Mouse (Mus musculus): ENCODE results near the gene Ddx28. TPM values are rescaled to one million over a fixed set of nuclear protein-coding genes. Genes with fewer than 3 reads are reported as not detected.

The Ddx28 gene
- 4.9 and 5.3 TPM in 2 replicates for polyA plus RNA-seq (2012; rRNA removed; ENCODE audit: low replicate concordance)

GRCm38 (mm10) chr8:106011643-106011986 lies at the start of gene Ddx28:
Gene Ddx28, minus strand, starts transcription at chr8:106011882.

GRCm38 (mm10) chr8:106058731-106059612 lies 47.3 kb upstream of the Ddx28 start, which contains the start of gene Nfatc3:
Gene Nfatc3, plus strand, starts transcription at chr8:106058840.

GRCm38 (mm10) chr8:106005875-106006274 lies 5.8 kb downstream of the Ddx28 start, which contains the start of gene Dpep2nb:
Gene Dpep2nb, minus strand, starts transcription at chr8:106005975.

GRCm38 (mm10) chr8:105990856-105991387 lies 20.8 kb downstream of the Ddx28 start, which contains the start of gene Dus2:
Gene Dus2, plus strand, starts transcription at chr8:105991337.

GRCm38 (mm10) chr8:105979325-105979724 lies 32.4 kb downstream of the Ddx28 start, which contains the start of gene Dpep3:
Gene Dpep3, minus strand, starts transcription at chr8:105979429.

GRCm38 (mm10) chr8:105965905-105966341 lies 45.8 kb downstream of the Ddx28 start, which contains the start of gene Slc12a4:
Gene Slc12a4, minus strand, starts transcription at chr8:105966097.

Other genes starting within 250 kb of the Ddx28 start
- gene Ranbp10, start 184.5 kb downstream of the Ddx28 start, polyA plus RNA-seq (2012; rRNA removed; ENCODE audit: low replicate concordance): 10.6 and 13.2 TPM in 2 replicates
- gene Tsnaxip1, start 184.2 kb downstream of the Ddx28 start, polyA plus RNA-seq (2012; rRNA removed; ENCODE audit: low replicate concordance): not detected in 2 replicates
- 6.6 and 8.0 TPM in 2 replicates for gene Cenpt, start 158.6 kb downstream of the Ddx28 start, polyA plus RNA-seq (2012; rRNA removed; ENCODE audit: low replicate concordance)
- gene Thap11, start 156.8 kb downstream of the Ddx28 start, polyA plus RNA-seq (2012; rRNA removed; ENCODE audit: low replicate concordance): 35.4 and 36.7 TPM in 2 replicates
- gene Nutf2, start 151.3 kb downstream of the Ddx28 start, polyA plus RNA-seq (2012; rRNA removed; ENCODE audit: low replicate concordance): 12.9 and 22.5 TPM in 2 replicates
- 39.6 and 49.7 TPM in 2 replicates for gene Edc4, start 131.0 kb downstream of the Ddx28 start, polyA plus RNA-seq (2012; rRNA removed; ENCODE audit: low replicate concordance)
- gene Nrn1l, start 118.3 kb downstream of the Ddx28 start, polyA plus RNA-seq (2012; rRNA removed; ENCODE audit: low replicate concordance): 1.1 and 3.3 TPM in 2 replicates
- gene Pskh1, start 111.4 kb downstream of the Ddx28 start, polyA plus RNA-seq (2012; rRNA removed; ENCODE audit: low replicate concordance): 16.1 and 18.3 TPM in 2 replicates
- 12.5 and 3,063 TPM in 2 replicates for gene Ctrl, start 78.0 kb downstream of the Ddx28 start, polyA plus RNA-seq (2012; rRNA removed; ENCODE audit: low replicate concordance)
- gene Psmb10, start 73.4 kb downstream of the Ddx28 start, polyA plus RNA-seq (2012; rRNA removed; ENCODE audit: low replicate concordance): 565 and 991 TPM in 2 replicates
- 0.97 and 1.4 TPM in 2 replicates for gene Lcat, start 68.5 kb downstream of the Ddx28 start, polyA plus RNA-seq (2012; rRNA removed; ENCODE audit: low replicate concordance)
- 6.2 and 9.9 TPM in 2 replicates for gene Slc12a4, start 45.8 kb downstream of the Ddx28 start, polyA plus RNA-seq (2012; rRNA removed; ENCODE audit: low replicate concordance)
- 0.15 and 0.34 TPM in 2 replicates for gene Dpep3, start 32.5 kb downstream of the Ddx28 start, polyA plus RNA-seq (2012; rRNA removed; ENCODE audit: low replicate concordance)
- 1.9 and 5.0 TPM in 2 replicates for gene Dus2, start 20.5 kb downstream of the Ddx28 start, polyA plus RNA-seq (2012; rRNA removed; ENCODE audit: low replicate concordance)
- gene Dpep2nb, start 5.9 kb downstream of the Ddx28 start, polyA plus RNA-seq (2012; rRNA removed; ENCODE audit: low replicate concordance): not detected in 2 replicates
- 7.6 and 11.6 TPM in 2 replicates for gene Nfatc3, start 47.0 kb upstream of the Ddx28 start, polyA plus RNA-seq (2012; rRNA removed; ENCODE audit: low replicate concordance)
- gene Esrp2, start 125.1 kb upstream of the Ddx28 start, polyA plus RNA-seq (2012; rRNA removed; ENCODE audit: low replicate concordance): 25.8 and 43.6 TPM in 2 replicates
- 2.7 and 3.5 TPM in 2 replicates for gene Pla2g15, start 138.5 kb upstream of the Ddx28 start, polyA plus RNA-seq (2012; rRNA removed; ENCODE audit: low replicate concordance)
- 2.4 and 7.9 TPM in 2 replicates for gene Slc7a6, start 157.0 kb upstream of the Ddx28 start, polyA plus RNA-seq (2012; rRNA removed; ENCODE audit: low replicate concordance)
- 10.1 and 15.1 TPM in 2 replicates for gene Slc7a6os, start 199.1 kb upstream of the Ddx28 start, polyA plus RNA-seq (2012; rRNA removed; ENCODE audit: low replicate concordance)
- 10.5 and 11.0 TPM in 2 replicates for gene Prmt7, start 199.1 kb upstream of the Ddx28 start, polyA plus RNA-seq (2012; rRNA removed; ENCODE audit: low replicate concordance)